Mouse (Mus musculus) CH12.LX (cell line): ENCODE measurements at regions not wholly inside any gene's neighbourhood (a gene's known extent, or its start where the extent isn't known, plus 50 kb on each side); places are given as distances from the start of the nearest gene placed in this dataset.
A peak's percentile ranks its signal among the peaks of the same experiment; 100 is the strongest.

Source experiments
- DNase-seq: peaks from one replicate; pipeline ENCODE4 v3.0.0-alpha.2; 2013; ENCODE audit errors: extremely low read depth
- H3K27ac ChIP-seq: 2 replicates; pipeline ENCODE4 v1.5.1; 2012; ENCODE audit warnings: low read depth, mild to moderate bottlenecking, control low read depth, moderate library complexity; ENCODE audit not compliant: insufficient read depth
- H3K27me3 ChIP-seq: replicated peaks from 2 replicates; pipeline ENCODE3; 2012; ENCODE audit warnings: inconsistent platforms
- H3K36me3 ChIP-seq, 2 experiments: replicated peaks in 1 of 2; 2 replicates each; pipeline versions ENCODE3 to v1.6.1; 2012; ENCODE audit warnings: inconsistent platforms in 1 of 2, low read length in 1 of 2, mild to moderate bottlenecking in 1 of 2, mixed read lengths in 1 of 2, moderate library complexity in 1 of 2; ENCODE audit not compliant: control insufficient read depth in 1 of 2, insufficient read depth in 1 of 2
- H3K4me1 ChIP-seq, 2 experiments: 2 replicates each; pipeline ENCODE4 v1.6.1; 2012; ENCODE audit warnings: inconsistent platforms in 1 of 2, moderate library complexity in 1 of 2; ENCODE audit not compliant: insufficient read depth in 2 of 2, control insufficient read depth in 1 of 2
- H3K4me2 ChIP-seq: 2 replicates; pipeline ENCODE4 v1.6.1; 2012; ENCODE audit warnings: low read depth, mild to moderate bottlenecking, control low read depth; ENCODE audit not compliant: poor library complexity, insufficient read depth, severe bottlenecking
- H3K4me3 ChIP-seq, 3 experiments: fragments of 150-350 bp in 1 of 3; sonication (generic) in 1 of 3; replicated peaks in 1 of 3; 2 replicates each; pipeline versions ENCODE3 to v1.5.1; 2011 to 2012; ENCODE audit warnings: low read depth in 2 of 3, low read length in 2 of 3, mild to moderate bottlenecking in 2 of 3, moderate library complexity in 2 of 3, control low read depth in 1 of 3, improper control_type of control experiment in 1 of 3, inconsistent platforms in 1 of 3, mixed read lengths in 1 of 3; ENCODE audit not compliant: poor library complexity in 1 of 3
- H3K79me2 ChIP-seq: replicated peaks from 2 replicates; pipeline ENCODE4 v1.6.1; 2012; ENCODE audit warnings: mild to moderate bottlenecking, moderate library complexity; ENCODE audit not compliant: control insufficient read depth, poor library complexity, insufficient read depth, severe bottlenecking; ENCODE audit errors: extremely low read depth
- H3K9ac ChIP-seq: 2 replicates; pipeline ENCODE4 v1.6.1; 2012; ENCODE audit warnings: low read depth, mild to moderate bottlenecking, control low read depth, moderate library complexity; ENCODE audit not compliant: insufficient read depth
- H3K9me3 ChIP-seq: replicated peaks from 2 replicates; pipeline ENCODE3; 2012; ENCODE audit warnings: low read length, inconsistent platforms, mixed read lengths
- BHLHE40 ChIP-seq: IDR thresholded peaks from 2 replicates; pipeline ENCODE4 v1.6.1; 2011; ENCODE audit warnings: mild to moderate bottlenecking, low read depth, low read length, improper control_type of control experiment
- CHD1 ChIP-seq: IDR thresholded peaks from 2 replicates; pipeline ENCODE4 v1.6.1; 2012; ENCODE audit warnings: low read depth, low read length, improper control_type of control experiment, inconsistent platforms
- CHD2 ChIP-seq: IDR thresholded peaks from 2 replicates; pipeline ENCODE4 v1.6.1; 2011; ENCODE audit warnings: low read length, improper control_type of control experiment
- CTCF ChIP-seq, 2 experiments: IDR thresholded peaks in 1 of 2; conservative IDR thresholded peaks in 1 of 2; 2 replicates each; pipeline ENCODE4 v1.5.1; 2011 to 2012; ENCODE audit warnings: low read depth in 2 of 2, low read length in 2 of 2, improper control_type of control experiment in 1 of 2, inconsistent platforms in 1 of 2, mild to moderate bottlenecking in 1 of 2, moderate library complexity in 1 of 2
- E2F4 ChIP-seq: IDR thresholded peaks from 2 replicates; pipeline ENCODE4 v1.6.1; 2011; ENCODE audit warnings: low read depth, low read length, improper control_type of control experiment; ENCODE audit not compliant: insufficient replicate concordance
- EP300 ChIP-seq: IDR thresholded peaks from 2 replicates; pipeline ENCODE4 v1.6.1; 2011; ENCODE audit warnings: low read length, improper control_type of control experiment
- ETS1 ChIP-seq: conservative IDR thresholded peaks from 2 replicates; pipeline ENCODE4 v1.6.1; 2012; ENCODE audit warnings: low read depth, mild to moderate bottlenecking, inconsistent platforms, low read length, improper control_type of control experiment, moderate library complexity
- GABPA ChIP-seq: IDR thresholded peaks from 2 replicates; pipeline ENCODE4 v1.6.1; 2012; ENCODE audit warnings: low read depth, low read length, improper control_type of control experiment, inconsistent platforms; ENCODE audit not compliant: insufficient replicate concordance
- IRF4 ChIP-seq: IDR thresholded peaks from 2 replicates; pipeline ENCODE4 v1.6.1; 2014; ENCODE audit warnings: low read depth, mild to moderate bottlenecking, inconsistent platforms, low read length, improper control_type of control experiment
- JUN ChIP-seq: IDR thresholded peaks from 2 replicates; pipeline ENCODE4 v1.6.1; 2011; ENCODE audit warnings: low read depth, mild to moderate bottlenecking, low read length, improper control_type of control experiment, moderate library complexity; ENCODE audit not compliant: insufficient read depth
- JUND ChIP-seq: conservative IDR thresholded peaks from 2 replicates; pipeline ENCODE4 v1.6.1; 2011; ENCODE audit warnings: low read depth, low read length, improper control_type of control experiment
- MAFK ChIP-seq: IDR thresholded peaks from 2 replicates; pipeline ENCODE4 v1.6.1; 2011; ENCODE audit warnings: low read length, improper control_type of control experiment; ENCODE audit not compliant: insufficient replicate concordance
- MAX ChIP-seq: IDR thresholded peaks from 2 replicates; pipeline ENCODE4 v1.6.1; 2011; ENCODE audit warnings: low read length, improper control_type of control experiment
- MEF2A ChIP-seq: IDR thresholded peaks from 2 replicates; pipeline ENCODE4 v1.6.1; 2014; ENCODE audit warnings: low read depth, mild to moderate bottlenecking, inconsistent platforms, low read length, improper control_type of control experiment, borderline replicate concordance
- MXI1 ChIP-seq: IDR thresholded peaks from 2 replicates; pipeline ENCODE4 v1.6.1; 2011; ENCODE audit warnings: mild to moderate bottlenecking, low read depth, low read length, improper control_type of control experiment
- NELFE ChIP-seq: IDR thresholded peaks from 2 replicates; pipeline ENCODE4 v1.6.1; 2011; ENCODE audit warnings: low read depth, low read length, improper control_type of control experiment
- NRF1 ChIP-seq: IDR thresholded peaks from 2 replicates; pipeline ENCODE4 v1.6.1; 2014; ENCODE audit warnings: low read depth, mild to moderate bottlenecking, inconsistent platforms, low read length, improper control_type of control experiment, moderate library complexity
- POLR2A ChIP-seq: IDR thresholded peaks from 2 replicates; pipeline ENCODE4 v1.6.1; 2011; ENCODE audit warnings: low read depth, mild to moderate bottlenecking, improper control_type of control experiment, low read length
- RAD21 ChIP-seq: IDR thresholded peaks from 2 replicates; pipeline ENCODE4 v1.6.1; 2011; ENCODE audit warnings: low read depth, mild to moderate bottlenecking, low read length, improper control_type of control experiment, moderate library complexity
- RCOR1 ChIP-seq: conservative IDR thresholded peaks from 2 replicates; pipeline ENCODE4 v1.6.1; 2012; ENCODE audit warnings: low read depth, mild to moderate bottlenecking, inconsistent platforms, low read length, improper control_type of control experiment
- SIN3A ChIP-seq: IDR thresholded peaks from 2 replicates; pipeline ENCODE4 v1.6.1; 2012; ENCODE audit warnings: low read length, improper control_type of control experiment, inconsistent platforms
- SMC3 ChIP-seq: IDR thresholded peaks from 2 replicates; pipeline ENCODE4 v1.6.1; 2011; ENCODE audit warnings: low read depth, low read length, improper control_type of control experiment
- UBTF ChIP-seq: IDR thresholded peaks from 2 replicates; pipeline ENCODE4 v1.6.1; 2012; ENCODE audit warnings: low read depth, mild to moderate bottlenecking, inconsistent platforms, low read length, improper control_type of control experiment, moderate library complexity
- USF1 ChIP-seq: IDR thresholded peaks from 2 replicates; pipeline ENCODE4 v1.6.1; 2014; ENCODE audit warnings: low read depth, mild to moderate bottlenecking, inconsistent platforms, low read length, improper control_type of control experiment
- USF2 ChIP-seq: conservative IDR thresholded peaks from 2 replicates; pipeline ENCODE4 v1.6.1; 2011; ENCODE audit warnings: low read depth, low read length, improper control_type of control experiment
- ZC3H11A ChIP-seq: IDR thresholded peaks from 2 replicates; pipeline ENCODE4 v1.6.1; 2012; ENCODE audit warnings: low read depth, mild to moderate bottlenecking, inconsistent platforms, low read length, improper control_type of control experiment
- ZKSCAN1 ChIP-seq: IDR thresholded peaks from 2 replicates; pipeline ENCODE4 v1.6.1; 2012; ENCODE audit warnings: low read depth, inconsistent platforms, low read length, improper control_type of control experiment, borderline replicate concordance
- ZMIZ1 ChIP-seq: IDR thresholded peaks from 2 replicates; pipeline ENCODE4 v1.6.1; 2012; ENCODE audit warnings: low read depth, mild to moderate bottlenecking, inconsistent platforms, low read length, improper control_type of control experiment
- dilution Hi-C: fragments of 300-500 bp; cut with MboI; formaldehyde crosslinking; loops from 2 replicates; pipeline ENCODE4 v1.14.3; 2020; ENCODE audit warnings: low sequenced_read_pairs; ENCODE audit not compliant: extremely low pct_unique_long_range_greater_than_20kb, extremely low pct_ligation_motif_present
- in situ Hi-C: fragments of 300-500 bp; cut with MboI; formaldehyde crosslinking; loops from 3 replicates; pipeline ENCODE4 v1.14.3; 2019; ENCODE audit warnings: low sequenced_read_pairs, low pct_ligation_motif_present, low pct_unique_long_range_greater_than_20kb, mixed read lengths

DNA sequence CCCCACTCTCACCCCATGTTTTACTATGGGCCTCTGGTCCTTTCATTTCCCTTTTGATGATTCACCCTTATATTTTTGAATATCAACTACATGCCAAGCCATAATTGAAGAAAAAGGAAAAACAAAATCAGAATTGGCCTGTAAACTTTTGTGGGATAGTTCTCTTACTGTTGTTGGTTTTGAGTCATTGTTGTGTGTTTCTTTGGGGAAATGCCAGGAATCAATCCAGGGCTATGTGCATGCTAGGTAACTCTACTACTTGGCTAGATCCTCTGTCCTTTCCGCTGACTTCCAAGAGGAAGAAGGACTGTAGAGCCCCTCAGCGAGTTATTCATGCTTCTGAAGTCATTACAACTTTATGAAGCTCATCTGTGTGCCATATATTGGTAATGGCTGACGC is 175.0 kb upstream of the Cited2 start:
- H3K27ac ChIP-seq = no peak overlapping the region
- in situ Hi-C loops (loop anchor here (10.0 kb wide), 2 partner anchors 117 to 177 kb away; partner anchors contain the start of gene Cited2), dilution Hi-C loops (no loop called here)
- TF ChIP-seq RAD21 (no peak), EP300 (no peak), JUND (no peak), JUN (no peak), NRF1 (no peak), USF2 (no peak), POLR2A (no peak), UBTF (no peak), CHD1 (no peak), MEF2A (no peak), BHLHE40 (no peak), CTCF (conservative IDR thresholded peaks at IDR 0.05 in 1 of 2, IDR thresholded peaks at IDR 0.05 in 1 of 2; ENCODE audit: low read depth in 2 of 2, low read length in 2 of 2) (no peak), IRF4 (no peak), ZKSCAN1 (no peak), MAFK (no peak)
- peaks cover 15 to 39% of the 10 kb centered on the region in 2 experiments for H3K4me1 ChIP-seq
- H3K4me3 ChIP-seq = no peak overlapping the region
- H3K9me3 ChIP-seq = no peaks in the 10 kb centered on the region
- no peaks in the 10 kb centered on the region for H3K79me2 ChIP-seq
- DNase-seq = no peak
- no peak overlapping the region for H3K4me2 ChIP-seq
- no peaks in the 10 kb centered on the region for H3K36me3 ChIP-seq
- H3K9ac ChIP-seq = 0 out of 2 replicates have a peak overlapping the region, but pooled peaks have one; percentile 36
- H3K27me3 ChIP-seq = no peaks in the 10 kb centered on the region

DNA sequence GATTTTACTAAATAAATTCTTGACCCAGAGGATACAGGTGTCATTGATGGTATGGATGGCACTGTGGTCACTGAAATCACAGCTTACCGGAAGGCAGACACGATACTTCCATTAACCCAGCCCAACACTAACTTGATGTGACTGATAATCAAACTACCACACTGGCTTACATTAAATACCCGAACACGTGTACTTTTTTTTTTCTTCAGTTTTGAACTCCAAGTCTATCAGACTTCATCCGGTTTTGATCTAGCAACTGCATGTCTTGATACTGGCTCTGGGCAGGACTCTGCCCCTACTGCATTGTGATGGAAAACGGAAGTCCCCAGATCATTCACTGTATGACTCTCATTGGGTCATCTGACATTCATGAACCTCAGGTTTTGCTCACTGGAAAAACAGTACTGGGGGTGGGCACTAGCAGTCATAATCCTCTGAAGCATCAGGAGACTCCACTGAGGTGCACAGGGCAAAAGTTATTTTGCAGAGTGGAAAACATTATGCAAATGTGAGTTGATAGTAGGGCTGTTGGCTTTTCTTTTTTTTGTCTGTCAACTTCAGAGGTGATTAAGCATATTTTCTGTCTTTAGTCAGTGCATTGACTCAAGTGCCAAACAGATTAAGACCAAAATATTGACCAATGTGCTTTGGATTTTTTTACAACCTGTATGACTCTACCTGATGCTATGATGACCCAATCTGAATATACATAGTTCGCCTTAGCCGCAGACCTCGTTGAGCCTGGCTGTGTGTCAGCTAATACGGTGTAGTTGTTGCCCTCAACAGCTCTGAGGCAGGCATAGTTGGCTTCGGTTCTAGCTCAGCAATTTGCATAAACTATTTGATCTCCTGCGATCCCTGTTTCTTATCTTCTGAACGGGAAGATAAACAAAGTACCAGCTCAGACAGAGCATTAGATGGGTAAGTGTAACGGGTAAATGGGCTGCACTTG is 174.1 kb upstream of the Cited2 start:
- in situ Hi-C loops = loop anchor here (10.0 kb wide), 2 partner anchors 116 to 176 kb away; partner anchors contain the start of gene Cited2
- peak overlapping the region; percentile 62 for H3K27ac ChIP-seq
- dilution Hi-C loops = no loop called here
- peak overlapping the region; percentile 76 for H3K4me2 ChIP-seq
- peaks cover 15 to 39% of the 10 kb centered on the region in 2 experiments for H3K4me1 ChIP-seq
- H3K36me3 ChIP-seq = no peaks in the 10 kb centered on the region
- H3K4me3 ChIP-seq = peak overlapping the region in 1 of 3 experiments; percentile 6
- H3K9ac ChIP-seq = peak overlapping the region; percentile 67
- H3K27me3 ChIP-seq = no peaks in the 10 kb centered on the region
- no peaks in the 10 kb centered on the region for H3K9me3 ChIP-seq
- no peaks in the 10 kb centered on the region for H3K79me2 ChIP-seq
- DNase-seq = peak; percentile 88
- TF ChIP-seq SIN3A (0 out of 2 replicates have a peak, but pooled peaks have one; percentile 37), EP300 (peak; percentile 92), NRF1 (no peak), JUN (peak; percentile 79; the same call in 1 of the 2 replicates), MEF2A (peak; percentile 82; the same call in 1 of the 2 replicates), USF1 (peak; percentile 43), IRF4 (peak; percentile 94), SMC3 (peak; percentile 28; the same call in 1 of the 2 replicates), MXI1 (0 out of 2 replicates have a peak, but pooled peaks have one; percentile 38), CHD2 (no peak; the same call in 1 of the 2 replicates), CTCF (conservative IDR thresholded peaks at IDR 0.05 in 1 of 2, IDR thresholded peaks at IDR 0.05 in 1 of 2; ENCODE audit: low read depth in 2 of 2, low read length in 2 of 2) (no peak), JUND (peak; percentile 69), E2F4 (no peak), POLR2A (no peak), ZMIZ1 (no peak; the same call in 1 of the 2 replicates), NELFE (0 out of 2 replicates have a peak, but pooled peaks have one; percentile 19), RCOR1 (no peak), MAX (peak; percentile 55; the same call in 1 of the 2 replicates), GABPA (no peak), UBTF (no peak), ZC3H11A (no peak), ETS1 (peak; percentile 89)
